Mouse (Mus musculus): ENCODE measurements around the gene Kbtbd7.
"Not testable (repeated sequence)": the region's sequence is repeated elsewhere in the genome, so short reads cannot be mapped to it uniquely, and the experiment has no call there.

The Kbtbd7 gene

DNA sequence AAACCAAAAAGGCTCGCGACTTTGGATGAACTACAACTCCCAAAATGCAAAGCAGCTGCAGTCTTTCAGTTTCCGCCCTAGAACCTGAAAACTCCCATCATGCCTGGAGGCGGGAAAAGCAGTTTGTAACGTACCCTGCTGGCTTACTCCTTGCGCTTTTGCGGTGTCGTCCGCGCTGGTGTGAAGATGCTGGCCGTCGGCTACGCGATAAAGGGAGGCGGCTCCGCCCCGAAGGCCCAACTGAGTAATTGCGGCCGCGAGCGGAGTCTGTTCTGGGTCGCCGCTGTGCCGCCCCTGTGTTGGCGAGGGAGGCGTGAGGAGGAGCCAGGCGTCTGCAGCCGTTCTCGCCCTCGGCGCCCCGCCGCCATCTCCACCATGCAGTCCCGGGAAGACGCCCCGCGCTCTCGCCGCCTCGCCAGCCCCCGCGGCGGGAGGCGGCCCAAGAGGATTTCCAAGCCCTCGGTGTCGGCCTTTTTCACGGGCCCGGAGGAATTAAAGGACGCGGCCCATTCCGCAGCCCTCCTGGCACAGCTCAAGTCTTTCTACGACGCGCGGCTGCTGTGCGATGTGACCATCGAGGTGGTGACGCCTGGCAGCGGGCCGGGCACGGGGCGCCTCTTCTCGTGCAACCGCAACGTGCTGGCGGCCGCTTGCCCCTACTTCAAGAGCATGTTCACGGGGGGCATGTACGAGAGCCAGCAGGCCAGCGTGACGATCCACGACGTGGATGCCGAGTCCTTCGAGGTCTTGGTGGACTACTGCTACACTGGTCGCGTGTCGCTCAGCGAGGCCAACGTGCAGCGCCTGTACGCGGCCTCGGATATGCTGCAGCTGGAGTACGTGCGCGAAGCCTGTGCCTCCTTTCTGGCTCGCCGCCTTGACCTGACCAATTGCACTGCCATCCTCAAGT is 25.6 kb downstream of the Kbtbd7 start, which contains the start of gene Kbtbd6:
Gene Kbtbd6, plus strand, starts transcription at position 155 of the 910 bp plus-strand sequence.
- DNase-seq (ENCODE audit: low spot score), result peak; percentile 59

DNA sequence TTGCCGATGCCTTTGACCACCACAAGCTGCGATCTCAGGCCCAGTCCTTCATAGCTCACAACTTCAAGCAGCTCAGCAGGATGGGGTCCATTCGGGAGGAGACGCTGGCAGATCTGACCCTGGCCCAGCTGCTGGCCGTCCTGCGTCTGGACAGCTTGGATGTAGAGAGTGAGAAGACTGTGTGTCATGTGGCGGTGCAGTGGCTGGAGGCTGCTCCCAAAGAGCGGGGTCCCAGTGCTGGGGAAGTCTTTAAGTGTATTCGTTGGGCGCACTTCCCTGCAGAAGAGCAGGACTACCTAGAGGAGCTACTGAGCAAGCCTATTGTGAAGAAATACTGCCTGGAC is 26.3 kb downstream of the Kbtbd7 start:
- not testable (repeated sequence) for DNase-seq (ENCODE audit: low spot score)

DNA sequence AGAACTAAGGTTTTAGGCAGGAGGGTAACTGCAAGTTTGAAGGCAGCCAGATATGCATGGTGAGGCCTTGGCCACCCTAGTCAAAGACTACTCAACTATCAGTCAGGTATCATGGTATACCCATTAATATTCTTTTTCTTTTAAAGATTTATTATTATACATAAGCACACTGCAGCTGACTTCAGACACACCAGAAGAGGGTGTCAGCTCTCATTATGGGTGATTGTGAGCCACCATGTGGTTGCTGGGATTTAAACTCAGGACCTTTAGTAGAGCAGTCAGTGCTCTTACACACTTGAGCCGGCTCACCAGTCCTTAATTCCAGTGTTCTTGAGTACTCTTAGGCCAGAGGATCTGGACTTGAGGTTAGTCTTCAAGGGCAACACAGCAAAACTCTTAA is 34.1 kb downstream of the Kbtbd7 start:
- DNase-seq (ENCODE audit: low spot score), result no peak

DNA sequence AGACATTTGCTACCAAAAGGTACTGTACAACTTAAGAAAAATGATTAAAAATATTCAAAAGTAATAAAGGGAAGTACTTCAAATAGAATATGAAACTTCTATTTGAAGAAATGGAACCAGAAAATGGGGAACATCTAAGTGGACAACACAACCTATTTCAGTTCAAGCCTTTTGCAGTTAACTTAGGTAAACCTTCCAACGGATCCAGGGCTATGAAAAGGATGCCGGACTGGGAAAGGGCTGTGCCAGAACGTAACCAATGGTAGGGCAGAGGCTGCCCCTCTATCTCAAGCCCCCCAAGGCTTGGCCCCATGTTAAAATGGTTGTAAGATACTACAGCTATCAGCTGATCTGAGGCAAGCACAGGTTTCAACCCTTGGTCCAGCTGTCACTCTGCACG is 34.7 kb downstream of the Kbtbd7 start:
- DNase-seq (ENCODE audit: low spot score), result no peak

DNA sequence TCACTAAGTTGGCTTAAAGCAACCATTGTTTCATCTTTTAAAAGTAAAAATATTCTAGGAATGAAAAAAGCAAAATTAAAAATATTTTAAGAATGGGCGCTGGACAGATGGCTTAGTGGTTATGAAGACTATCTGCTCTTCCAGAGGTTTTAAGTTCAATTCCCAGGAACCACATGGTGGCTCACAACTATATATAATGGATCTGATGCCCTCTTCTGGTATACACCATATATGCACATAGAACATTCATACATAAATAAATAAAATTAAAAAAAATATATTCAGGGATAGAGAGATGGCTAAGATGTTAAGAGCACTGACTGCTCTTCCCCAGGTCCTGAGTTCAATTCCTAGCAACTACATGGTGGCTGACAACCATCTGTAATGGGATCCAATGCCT is 39.3 kb downstream of the Kbtbd7 start:
- DNase-seq (ENCODE audit: low spot score), result no peak

DNA sequence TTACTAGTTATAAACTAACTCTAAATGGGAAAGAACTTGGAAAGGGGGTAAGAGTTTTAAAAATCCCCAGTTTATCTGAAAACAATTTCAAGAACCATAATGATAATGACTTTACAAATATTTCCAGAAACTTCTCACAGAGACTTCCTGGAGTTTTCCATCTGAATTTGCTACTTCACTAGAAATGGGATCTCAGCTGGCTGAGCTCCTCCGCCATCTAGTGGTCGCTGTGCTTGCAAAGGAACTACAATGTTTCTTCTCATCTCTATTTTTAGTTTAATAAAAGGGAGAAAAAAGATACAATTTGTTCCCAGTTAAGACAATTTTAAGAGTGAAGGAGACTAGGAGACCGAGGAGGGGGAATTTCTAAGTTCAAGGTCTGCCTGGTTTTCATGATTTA is 41.3 kb downstream of the Kbtbd7 start:
- DNase-seq (ENCODE audit: low spot score), result peak; percentile 40

DNA sequence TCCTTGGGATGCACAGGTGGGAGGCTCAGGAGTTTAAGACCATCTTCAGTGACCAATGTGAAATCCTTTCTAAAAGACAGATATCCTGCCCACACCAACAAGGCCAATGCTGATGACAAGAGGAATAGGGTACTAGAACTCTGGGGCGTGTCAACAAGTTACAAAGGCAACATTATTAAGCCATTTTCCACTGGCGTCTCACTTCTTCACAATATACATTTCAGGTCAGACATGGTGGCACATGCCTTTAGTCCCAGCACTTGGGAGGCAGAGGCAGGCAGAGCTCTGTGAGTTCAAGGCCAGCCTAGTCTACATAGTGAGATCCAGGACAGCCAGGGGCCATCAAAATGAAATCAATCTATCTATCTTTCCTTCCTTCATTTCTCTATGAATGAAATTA is 47.1 kb downstream of the Kbtbd7 start:
- no peak for DNase-seq (ENCODE audit: low spot score)
